Mouse (Mus musculus) erythroblast, embryonic 14.5 days (primary cell): ENCODE results near the gene Mmp15.

Experiments
- GATA1 ChIP-seq: IDR thresholded peaks from 2 replicates; pipeline ENCODE4 v1.6.1; 2012; ENCODE audit warnings: low read length, inconsistent platforms, mixed read lengths
- TAL1 ChIP-seq: IDR thresholded peaks from 3 replicates; pipeline ENCODE4 v1.6.1; 2012; ENCODE audit warnings: low read length, inconsistent platforms, mixed read lengths

- TF ChIP-seq GATA1 (no peak), TAL1 (no peak)
Measured at GRCm38 (mm10) chr8:95324646-95325045, 27.4 kb upstream of the Mmp15 start.
